Mouse (Mus musculus) cerebellum, postnatal 25 days (tissue): ENCODE data around the gene Ccne1.

Source experiments
- DNase-seq, 2 experiments: peaks; one replicate each; pipeline ENCODE4 v3.0.0; 2021; ENCODE audit warnings: mixed read lengths in 2 of 2

Ccne1 gene

DNA sequence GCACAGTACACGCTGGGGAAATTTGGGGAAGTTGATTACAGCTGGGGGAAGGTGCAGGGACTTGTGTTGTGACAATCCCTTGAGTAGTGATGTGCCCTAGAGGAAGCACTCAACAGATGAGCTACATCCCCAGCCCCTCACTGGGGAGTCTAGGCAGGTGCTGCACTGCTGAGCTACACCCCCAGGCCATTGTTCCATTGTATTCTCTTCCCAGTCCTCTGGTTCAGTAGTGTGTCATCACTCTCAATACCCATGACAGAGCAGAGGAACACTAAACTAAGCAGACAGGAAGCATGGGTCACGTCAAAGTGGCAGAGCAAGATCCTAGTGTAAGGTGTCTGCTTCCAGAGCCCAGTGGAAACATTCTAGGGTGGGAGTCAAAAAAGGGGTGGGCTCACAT is 14.2 kb downstream of the Ccne1 start:
- DNase-seq = no peak

DNA sequence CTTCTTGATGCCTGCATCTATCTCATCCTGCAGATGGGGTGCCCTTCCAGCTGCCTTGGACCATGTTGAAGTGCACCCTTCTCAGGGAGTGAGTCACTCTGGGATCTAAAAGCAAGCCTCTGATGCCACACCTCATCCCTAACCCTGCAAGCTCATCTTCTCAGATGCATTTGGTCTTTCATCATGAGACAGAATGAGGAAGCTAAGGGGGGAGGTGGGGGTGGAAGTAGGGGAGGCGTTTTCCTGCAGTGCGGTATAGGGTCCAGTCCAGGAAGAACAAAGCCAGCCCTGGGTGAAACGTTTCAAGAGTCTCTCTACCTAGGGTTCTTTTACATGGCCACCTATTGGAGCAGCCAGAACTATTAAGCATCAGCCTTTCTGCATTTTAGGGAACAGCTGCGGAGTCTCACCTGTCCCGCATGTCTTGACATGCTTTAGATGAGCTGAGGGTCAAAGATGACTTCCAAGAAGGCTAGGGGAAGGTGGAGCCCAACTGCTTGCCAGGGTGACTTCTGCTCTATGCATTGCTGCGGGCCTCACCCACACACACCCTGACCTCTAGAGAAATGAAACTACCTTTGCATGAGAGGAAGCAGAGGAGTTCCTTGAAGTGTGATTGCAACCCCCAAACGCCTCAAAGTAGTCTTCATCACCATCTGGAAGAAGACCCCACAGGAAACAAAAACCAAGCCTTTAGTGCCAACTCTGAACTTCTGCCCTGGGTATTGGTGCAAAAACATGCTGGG is 17.2 kb downstream of the Ccne1 start:
- no peak for DNase-seq

- DNase-seq = no peak
These were observed 18.9 kb downstream of the Ccne1 start for GRCm38 (mm10) chr7:38088456-38088855.

- no peak for DNase-seq
These were observed 19.5 kb downstream of the Ccne1 start for GRCm38 (mm10) chr7:38087856-38088255.

DNA sequence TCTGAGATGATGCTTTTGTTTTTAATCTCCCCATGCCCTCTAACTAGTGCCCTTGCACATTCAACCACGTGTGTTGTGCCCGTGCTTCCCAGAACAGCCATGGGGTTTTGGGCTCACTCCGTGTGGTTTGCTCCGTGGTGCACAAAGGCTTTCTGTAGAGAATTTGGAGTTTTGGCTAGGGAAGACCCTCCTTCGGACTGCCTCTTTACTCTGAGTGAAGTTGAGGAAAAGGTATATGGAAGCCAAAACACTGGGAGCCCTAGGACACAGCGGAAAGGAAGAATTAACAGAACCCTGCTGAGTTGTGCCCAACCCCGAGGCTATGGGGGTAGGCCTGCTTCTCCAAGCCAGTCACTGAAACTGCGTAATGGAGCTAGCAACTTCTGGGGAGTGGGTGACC is 20.9 kb downstream of the Ccne1 start:
- DNase-seq = no peak

DNA sequence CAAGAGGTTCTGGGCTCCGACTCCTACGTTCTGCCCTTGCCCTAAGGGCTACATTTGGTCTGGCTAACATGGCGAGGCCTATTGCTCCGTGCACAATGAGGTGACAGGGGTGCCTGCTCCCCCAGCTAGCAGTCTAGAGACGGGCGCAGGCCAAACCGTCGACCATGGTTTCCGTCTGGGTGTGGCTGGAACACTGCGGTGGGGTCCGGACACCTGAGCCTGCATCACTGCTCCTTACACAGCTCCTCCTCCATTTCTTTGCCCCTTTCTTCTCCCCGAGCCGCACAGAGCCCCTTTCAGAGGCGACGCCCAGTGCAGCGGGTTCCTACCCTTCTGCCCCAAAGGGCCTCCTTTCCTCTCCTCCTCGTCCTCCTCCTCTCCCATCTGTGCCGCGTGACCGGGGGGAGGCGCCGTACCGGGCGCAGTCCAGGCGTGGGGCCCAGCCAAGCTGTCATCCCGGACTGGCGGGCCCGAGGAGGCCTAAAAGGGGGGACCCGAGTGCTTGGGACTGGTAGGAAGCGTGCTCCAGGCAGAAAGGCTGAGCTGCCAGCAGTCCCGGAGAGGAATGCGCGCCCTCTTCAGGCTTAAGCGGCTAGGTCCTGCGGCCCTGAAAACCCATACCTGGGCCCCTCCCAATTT is 21.6 kb downstream of the Ccne1 start:
- DNase-seq = peak; percentile 75 to 82

DNA sequence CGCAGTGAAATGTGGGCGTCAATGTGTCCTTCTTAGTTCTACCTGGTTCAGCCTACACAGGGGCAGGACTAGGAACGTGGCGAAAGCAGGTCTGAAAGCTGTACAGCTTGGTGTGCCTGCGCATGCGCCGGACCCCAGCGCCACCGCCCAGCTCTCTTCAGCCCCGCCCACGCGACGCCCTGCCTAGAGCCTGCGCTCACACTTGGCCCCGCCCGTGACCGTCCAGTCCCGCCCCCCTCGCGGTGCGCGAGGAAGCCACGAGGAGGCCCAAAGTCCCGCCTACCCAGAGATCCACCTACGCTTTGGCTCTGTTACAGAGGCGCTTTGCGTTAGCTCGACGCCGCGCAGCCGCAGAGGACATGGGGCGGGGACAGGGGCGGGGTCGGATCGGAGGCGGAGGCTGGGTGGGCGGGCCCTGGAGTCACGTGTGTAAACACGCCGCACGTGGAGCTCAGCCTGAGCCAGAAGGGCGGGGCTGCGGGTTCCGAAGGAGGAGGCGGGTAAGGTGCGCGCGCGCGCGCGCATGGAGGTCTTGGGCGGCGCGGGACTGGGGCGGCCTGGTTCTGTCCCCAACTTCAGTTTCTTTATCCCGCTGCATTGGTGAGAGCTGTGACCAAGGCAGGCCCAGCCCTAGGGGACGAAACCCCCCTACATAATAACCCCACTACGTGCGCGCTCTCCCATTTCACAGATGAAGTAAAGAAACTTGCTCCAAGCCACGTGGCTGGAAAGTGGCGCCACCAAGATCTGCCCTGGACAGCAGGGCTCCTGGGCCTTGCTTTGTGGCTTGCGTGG is 22.4 kb downstream of the Ccne1 start:
- peak; percentile 99 to 100 for DNase-seq

GRCm38 (mm10) chr7:38082971-38083370 is 24.4 kb downstream of the Ccne1 start:
- DNase-seq = no peak

- DNase-seq = no peak
These were observed 30.1 kb downstream of the Ccne1 start for GRCm38 (mm10) chr7:38077189-38077588.

DNA sequence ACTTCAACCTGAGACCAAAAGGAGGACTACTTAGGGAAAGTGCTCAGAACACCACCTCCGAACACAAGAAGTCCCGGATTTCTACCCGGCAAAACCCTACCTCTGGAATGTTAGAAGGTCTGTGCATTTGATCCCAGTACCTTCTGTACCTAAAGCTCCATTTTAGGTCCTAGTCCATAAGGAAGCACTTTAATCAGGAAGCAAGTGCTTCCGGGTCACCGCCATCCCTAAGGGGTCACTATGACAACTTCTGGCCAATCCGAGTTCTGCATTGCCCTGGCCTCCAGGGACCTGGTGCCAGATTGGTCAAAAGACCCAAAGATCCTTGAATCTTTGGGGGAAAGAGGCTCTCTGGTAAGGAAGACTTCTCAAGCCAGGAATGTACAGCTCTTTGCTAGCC is 31.8 kb downstream of the Ccne1 start:
- no peak for DNase-seq

GRCm38 (mm10) chr7:38074920-38075319 is 32.4 kb downstream of the Ccne1 start:
- no peak for DNase-seq

- DNase-seq = peak; percentile 44 to 59
These were observed 32.8 kb downstream of the Ccne1 start for GRCm38 (mm10) chr7:38074514-38074913.

- DNase-seq = peak; percentile 77 to 82
These were observed 33.6 kb downstream of the Ccne1 start for GRCm38 (mm10) chr7:38073782-38074181.

DNA sequence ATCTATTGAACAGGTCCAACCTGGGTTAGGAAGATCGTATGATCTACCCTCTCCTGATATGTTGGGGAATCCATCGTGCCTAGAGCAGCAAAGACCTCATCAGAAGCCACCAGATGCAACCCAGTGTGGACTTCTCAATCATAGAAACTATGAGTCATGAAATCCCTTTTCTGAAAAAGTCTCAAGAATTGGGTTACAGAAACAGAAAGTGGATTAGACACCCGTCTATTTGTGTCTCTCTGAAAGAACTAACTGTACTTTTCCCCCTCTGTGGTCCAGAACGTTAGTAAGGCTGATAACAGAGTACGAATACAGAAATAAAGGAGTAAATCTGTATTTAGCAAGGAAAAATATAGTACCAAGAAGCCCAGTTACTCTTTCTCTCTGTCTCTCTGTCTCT is 36.3 kb downstream of the Ccne1 start:
- DNase-seq = no peak

DNA sequence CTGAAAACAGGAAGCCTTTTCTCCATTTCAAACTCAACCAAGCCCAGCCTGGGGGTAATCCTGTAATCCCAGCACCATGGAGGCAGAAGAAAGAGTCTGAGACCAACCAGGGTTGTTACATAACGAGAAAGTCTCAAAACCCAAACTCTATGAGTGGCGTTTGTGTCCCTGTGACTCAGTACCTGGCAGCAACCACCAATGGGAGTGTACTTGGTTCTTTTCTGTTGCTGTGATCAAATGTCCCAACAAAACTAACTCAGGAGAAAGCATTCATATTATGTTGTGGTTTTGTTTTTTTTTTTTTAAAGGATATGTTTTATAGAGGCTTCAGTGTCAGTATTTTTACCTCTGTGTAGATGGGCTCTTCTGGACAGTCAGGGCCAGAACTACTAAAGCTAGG is 36.7 kb downstream of the Ccne1 start:
- no peak for DNase-seq

- DNase-seq = no peak
These were observed 42.9 kb downstream of the Ccne1 start for GRCm38 (mm10) chr7:38064431-38064830.

GRCm38 (mm10) chr7:38061060-38061970 is 46.0 kb downstream of the Ccne1 start:
- DNase-seq = peak; percentile 94 to 95

DNA sequence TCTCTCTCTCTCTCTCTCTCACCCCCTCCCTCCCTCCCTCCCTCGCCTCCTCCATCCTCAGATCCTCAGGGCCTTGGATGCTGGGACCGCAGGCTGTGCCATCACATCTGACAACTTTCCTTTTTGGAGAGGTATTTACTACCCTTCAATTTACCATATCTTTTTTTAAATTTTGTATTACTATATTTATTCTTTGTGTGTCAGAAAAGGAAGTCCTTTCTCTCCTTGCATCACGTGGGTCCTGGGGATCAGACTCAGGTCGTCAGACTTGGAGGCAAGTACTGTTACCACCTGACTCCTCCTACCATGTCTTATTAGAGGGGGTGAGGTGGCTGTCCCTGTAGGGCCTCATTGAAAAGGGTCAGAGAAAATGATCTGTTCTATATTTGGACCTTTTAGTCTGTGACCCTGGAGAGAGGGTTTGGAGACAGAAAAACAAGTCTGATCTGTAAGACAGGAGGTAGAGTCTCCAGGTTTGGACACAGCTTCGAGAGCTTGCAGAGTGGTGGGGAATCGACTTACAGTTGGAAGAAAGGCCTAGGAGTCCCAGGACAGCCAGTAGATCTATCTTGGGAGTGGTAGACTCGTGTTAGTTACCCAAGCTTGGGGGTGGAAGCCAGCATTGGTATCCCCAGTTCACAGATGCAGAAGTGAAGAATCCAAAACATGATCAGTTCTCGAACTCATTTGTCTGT is 47.6 kb downstream of the Ccne1 start:
- DNase-seq = no peak

DNA sequence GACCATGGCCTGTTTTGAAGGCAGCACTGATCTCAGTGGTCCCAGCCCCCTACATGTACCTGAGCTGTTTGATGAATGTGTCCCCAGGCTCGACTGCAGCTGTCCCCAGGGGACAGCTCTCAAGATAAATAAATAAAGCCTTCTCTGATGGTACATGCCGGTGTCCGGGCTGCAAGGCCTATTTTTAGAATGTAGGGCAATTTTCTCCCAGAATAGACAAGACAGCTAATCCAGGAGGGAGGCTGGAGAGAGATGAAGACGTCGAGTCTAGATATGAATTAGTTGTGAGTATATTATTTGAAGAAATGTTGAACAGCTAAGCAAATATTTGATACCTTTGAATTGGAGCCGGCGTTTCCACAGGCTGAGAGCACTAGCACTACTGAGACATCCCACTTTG is 48.2 kb downstream of the Ccne1 start:
- DNase-seq = no peak

GRCm38 (mm10) chr7:38055996-38056395 is 51.3 kb downstream of the Ccne1 start:
- no peak for DNase-seq

DNA sequence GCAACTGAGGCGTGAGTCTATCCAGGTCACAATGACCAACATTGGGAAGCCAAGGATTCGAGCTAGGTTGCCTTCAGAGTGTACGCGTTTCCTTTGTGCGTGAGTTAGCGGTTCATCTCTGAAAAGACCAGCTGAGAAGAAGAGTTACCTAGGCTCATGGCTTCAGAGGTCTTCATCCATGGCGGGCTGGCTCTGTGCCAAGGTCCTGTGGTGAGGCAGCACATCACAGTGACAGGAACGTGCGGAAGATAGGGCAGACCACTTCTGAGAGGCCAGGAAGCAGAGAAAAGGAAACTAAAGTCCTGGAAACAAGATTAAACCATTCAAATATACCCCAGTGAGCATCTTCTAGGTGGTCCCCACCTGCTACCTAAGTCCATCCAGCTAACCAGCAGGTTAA is 53.1 kb downstream of the Ccne1 start:
- DNase-seq = no peak
